Mouse (Mus musculus): ENCODE measurements around the gene Gng2.
"Not testable (repeated sequence)": the region's sequence is repeated elsewhere in the genome, so short reads cannot be mapped to it uniquely, and the experiment has no call there.

The Gng2 gene

GRCm38 (mm10) chr14:19942329-19942728 is 35.1 kb downstream of the Gng2 start:
- in situ Hi-C loops (cut with MseI, MboI) = no loop called here

DNA sequence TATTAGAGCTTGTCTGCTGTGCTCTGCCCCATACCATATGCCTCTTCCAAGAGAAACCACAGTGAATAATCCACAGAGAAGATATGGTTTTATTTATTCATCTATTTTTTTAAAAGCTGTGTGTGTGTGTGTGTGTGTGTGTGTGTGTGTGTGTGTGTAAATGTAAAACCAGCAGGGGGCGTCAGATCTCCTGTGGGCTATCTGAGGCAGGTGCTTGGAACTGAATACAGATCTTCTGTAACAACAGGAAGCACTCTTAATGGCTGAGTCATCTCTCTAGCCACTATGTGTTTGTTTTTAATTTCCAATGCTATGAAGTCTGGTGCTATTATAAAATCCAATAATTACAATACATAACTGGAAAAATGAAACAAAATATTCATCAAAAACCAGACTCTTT is 37.4 kb downstream of the Gng2 start:
- in situ Hi-C loops (cut with MseI, MboI) = no loop called here

DNA sequence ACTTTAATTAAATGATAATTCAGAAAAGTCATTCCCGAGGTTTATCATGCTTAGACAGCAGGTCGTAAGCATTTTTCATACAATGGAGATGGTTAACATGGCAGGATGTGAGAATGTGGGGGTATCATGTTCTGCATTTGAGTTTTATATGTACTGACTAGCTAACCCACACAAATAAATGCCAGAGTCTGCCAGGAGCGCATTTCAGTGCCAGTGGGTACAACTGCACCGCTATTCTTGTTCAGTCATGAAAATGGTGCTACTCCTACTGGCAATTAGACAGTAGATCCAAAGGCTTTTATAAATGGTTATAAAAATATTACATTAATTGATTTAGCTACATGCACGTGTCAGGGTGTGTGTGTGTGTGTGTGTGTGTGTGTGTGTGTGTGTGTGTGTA is 38.9 kb downstream of the Gng2 start:
- in situ Hi-C loops (cut with MseI, MboI) = no loop called here

- in situ Hi-C loops (cut with MseI, MboI) = no loop called here
Observed at GRCm38 (mm10) chr14:19935084-19935483, 42.3 kb downstream of the Gng2 start.

DNA sequence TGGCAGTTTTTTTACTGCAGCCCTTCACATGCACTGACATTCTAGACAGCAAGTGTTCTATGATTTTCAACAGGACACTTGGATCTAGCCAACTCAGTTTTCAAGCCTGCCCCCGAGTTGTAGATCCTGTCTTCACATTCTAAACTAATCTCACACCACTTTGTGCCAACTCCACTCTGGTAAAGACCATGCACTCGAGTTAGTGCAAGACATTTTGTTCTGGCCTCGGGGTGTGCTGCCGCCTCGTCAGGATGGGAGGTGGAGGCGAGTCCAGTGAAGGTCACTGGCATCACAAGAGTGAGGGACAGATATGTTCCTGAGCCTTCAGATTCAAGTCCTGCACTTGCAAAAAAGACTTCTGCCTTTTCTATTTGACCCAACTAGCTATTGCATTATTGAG is 44.1 kb downstream of the Gng2 start:
- in situ Hi-C loops (cut with MseI, MboI) = no loop called here

- in situ Hi-C loops (cut with MseI, MboI) = no loop called here
Observed at GRCm38 (mm10) chr14:19927879-19928278, 49.5 kb downstream of the Gng2 start.

DNA sequence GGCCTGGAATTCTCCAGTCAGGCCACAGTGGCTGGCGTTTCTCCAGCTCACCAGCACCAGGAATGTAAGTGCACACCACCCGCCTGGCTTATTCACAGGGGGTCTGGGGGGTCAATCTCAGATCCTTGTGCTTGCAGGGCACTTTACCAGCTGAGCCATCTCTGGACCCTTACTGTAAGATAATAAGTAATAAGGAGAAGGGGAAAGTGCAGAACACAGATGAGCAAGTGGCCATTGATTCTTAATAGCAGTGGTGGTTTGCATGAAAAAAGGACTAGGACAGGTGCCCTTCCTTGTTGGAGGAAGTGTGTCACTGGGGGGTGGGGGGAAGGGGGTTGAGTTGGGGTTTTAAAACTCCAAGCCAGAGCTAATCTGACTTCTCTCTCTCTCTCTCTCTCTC is 50.3 kb downstream of the Gng2 start:
- in situ Hi-C loops (cut with MseI, MboI) = no loop called here

- in situ Hi-C loops (cut with MseI, MboI) = no loop called here
Observed at GRCm38 (mm10) chr14:19926312-19926711, 51.1 kb downstream of the Gng2 start.

GRCm38 (mm10) chr14:19925157-19925556 is 52.3 kb downstream of the Gng2 start:
- in situ Hi-C loops (cut with MseI, MboI) = no loop called here

GRCm38 (mm10) chr14:19924086-19924485 is 53.3 kb downstream of the Gng2 start:
- in situ Hi-C loops (cut with MseI, MboI) = no loop called here

- in situ Hi-C loops (cut with MseI, MboI) = no loop called here
Observed at GRCm38 (mm10) chr14:19920254-19920691, 57.2 kb downstream of the Gng2 start.

DNA sequence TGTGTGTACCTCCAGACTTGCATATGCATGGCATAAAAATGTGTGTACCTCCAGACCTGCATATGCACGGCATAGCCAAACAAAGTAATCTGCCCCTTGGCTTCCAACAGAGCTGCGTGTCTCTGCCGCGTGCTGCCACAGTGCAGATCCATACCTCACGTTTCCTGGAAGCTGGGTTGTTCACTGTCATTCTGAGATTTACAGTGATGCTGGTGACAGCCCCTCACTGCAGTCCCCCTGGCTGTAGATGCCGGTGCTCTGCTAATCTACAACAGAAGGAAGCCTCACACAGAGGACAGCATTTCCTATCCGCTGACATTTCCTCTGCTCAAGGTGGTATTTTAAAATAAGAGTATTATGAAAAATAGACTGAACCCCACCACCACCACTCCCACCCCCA is 57.6 kb downstream of the Gng2 start:
- in situ Hi-C loops (cut with MseI, MboI) = no loop called here

DNA sequence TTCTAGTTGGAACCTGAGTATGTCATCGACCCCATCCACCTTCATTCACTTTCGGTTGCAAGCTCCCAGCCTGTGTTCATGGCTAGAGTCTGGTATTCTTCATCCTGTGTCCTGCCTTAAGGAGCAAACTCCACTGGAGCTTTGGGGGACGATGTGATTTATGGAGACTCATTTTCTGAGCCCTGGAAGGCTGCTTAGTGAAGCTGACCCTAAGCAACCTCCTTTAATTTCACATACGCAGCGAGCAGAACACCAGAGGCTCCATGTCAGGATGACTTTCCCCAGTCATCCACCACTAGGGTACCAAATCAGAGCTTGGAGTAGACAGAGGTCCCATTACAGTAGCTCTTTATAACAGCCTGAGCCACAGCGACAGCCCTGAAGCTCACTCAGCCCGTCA is 59.9 kb downstream of the Gng2 start:
- in situ Hi-C loops (cut with MseI, MboI) = no loop called here

GRCm38 (mm10) chr14:19916315-19916714 is 61.1 kb downstream of the Gng2 start:
- in situ Hi-C loops (cut with MseI, MboI) = no loop called here

DNA sequence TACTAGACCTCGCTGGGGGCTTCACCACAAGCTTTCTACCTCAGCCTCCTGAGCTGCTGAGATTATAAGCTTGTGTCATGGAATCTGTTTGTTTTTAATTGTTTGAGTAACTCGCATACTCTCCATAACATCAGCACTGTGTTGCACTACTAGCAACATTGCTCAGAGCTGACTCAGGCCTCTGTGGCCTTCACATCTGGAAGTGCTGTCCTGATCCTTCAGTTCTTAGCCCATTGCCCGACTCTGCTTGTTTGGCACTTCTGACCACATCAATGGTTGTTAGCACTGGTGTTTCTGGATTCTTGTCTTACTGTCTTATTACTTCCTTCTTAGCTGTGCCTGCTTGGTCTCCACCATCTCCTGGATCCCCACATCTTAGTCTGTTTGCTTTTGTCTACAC is 64.5 kb downstream of the Gng2 start:
- in situ Hi-C loops (cut with MseI, MboI) = no loop called here

DNA sequence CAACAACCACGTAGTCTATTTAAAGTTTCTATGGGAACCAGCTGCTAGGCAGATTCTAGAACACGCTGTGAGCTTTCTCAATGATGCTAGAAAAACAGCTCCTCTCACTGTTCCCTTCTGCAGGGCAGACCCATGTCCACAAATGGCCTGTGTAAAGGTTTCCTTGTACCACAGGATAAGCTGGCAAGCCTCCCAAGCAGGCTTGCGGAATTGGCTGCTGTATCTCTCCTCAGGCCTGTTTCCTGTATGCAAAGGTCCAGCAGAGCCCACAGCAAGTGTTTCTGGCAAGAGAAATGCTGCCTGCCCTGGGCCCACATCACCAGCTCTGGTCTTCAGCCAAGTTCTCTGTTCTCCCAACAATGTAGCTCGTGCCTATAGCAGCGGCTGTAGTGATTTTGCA is 71.8 kb downstream of the Gng2 start:
- in situ Hi-C loops (cut with MseI, MboI) = no loop called here

- in situ Hi-C loops (cut with MseI, MboI) = no loop called here
Observed at GRCm38 (mm10) chr14:19904821-19905220, 72.6 kb downstream of the Gng2 start.

- in situ Hi-C loops (cut with MseI, MboI) = no loop called here
Observed at GRCm38 (mm10) chr14:19904031-19904430, 73.4 kb downstream of the Gng2 start.

DNA sequence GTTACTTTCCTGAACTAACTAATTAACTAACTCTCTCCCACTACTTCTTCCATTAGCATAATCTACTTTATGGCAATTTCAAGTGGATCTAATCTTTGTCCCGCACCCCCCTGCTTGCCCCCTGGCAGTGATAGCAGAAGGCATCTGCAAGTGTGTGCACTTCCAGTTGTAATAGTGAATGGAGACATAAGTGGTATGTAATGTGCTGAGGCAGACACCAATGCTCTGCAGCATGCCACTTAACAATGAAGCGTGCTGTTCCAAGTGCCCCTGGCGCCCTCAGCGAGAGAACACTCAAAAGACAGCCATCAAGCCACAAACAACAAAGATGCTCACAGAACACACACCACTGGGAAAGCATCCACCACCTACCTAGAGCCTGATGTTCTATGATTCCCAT is 76.9 kb downstream of the Gng2 start:
- in situ Hi-C loops (cut with MseI, MboI) = no loop called here

DNA sequence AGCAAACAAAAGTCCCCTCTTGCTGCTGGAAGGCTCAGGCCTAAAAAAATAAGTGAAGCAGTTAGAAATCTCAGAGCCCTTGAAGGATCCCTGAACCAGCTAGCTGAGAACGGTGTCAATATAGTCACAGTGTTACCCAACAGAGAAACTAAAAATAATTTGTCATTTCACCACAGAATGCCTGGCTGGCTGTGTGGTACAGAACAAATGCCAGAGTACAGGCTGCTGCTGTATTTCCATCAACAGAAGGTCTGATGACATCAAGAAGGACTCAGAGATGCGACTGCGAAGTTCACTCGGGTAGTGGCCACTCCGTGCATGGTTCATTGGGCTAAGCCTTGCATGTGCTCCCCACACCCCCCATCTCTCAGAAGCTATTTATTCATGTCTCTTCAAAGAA is 89.9 kb downstream of the Gng2 start:
- in situ Hi-C loops (cut with MseI, MboI) = no loop called here

DNA sequence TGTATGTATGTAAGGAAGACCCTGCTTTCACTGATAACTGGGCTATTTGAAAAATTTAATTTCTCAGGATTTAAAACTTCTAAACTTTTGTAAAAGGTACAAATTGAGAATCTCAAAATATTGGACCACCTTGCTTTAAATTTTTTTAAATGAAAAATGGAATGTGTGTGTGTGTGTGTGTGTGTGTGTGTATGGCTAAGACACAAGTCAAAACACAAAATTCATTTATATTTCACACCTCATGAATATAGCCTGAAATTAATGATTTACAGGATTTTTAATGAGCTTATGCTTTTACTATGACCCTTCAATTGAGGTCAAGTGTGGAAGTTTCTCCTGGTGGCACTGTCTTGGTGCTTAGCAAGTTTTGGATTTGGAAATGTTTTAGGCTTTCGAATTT is 93.0 kb downstream of the Gng2 start:
- in situ Hi-C loops (cut with MseI, MboI) = not testable (repeated sequence)

DNA sequence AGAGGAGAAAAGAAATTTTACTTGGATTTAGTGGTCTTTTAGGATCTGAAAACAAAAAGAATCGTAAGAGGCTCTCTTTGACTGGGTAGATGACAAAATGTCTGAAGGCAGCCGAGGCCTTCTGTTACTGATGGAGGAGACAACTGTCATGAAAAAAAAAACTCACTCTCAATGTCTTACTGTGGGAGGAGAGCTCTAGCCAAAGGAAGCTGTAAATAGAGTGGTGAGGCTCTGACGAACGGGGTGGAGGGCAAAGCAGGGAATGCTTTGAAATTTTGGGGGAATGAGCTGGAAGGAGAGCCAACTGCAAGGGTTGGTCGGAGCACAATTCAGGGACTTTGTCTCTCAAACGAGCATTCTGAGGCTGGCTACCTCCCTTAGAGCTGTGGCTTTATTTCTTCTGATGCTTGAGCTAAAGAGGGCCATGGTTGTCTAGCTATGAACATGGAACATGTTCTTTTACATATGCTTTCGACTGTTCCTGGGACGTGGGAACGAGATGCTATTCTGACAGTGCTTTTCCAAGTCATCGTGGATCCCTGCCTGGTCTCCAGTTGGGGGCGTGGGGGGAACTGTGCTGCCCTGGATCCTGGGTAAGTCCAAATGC is 103.1 kb downstream of the Gng2 start:
- in situ Hi-C loops (cut with MseI, MboI) = loop anchor here in 1 of 2 experiments (25.0 kb wide), 1 partner anchor 388 kb away; the partner anchor contains the start of gene Kcnk16

GRCm38 (mm10) chr14:19867286-19867935 is 110.0 kb downstream of the Gng2 start:
- in situ Hi-C loops (cut with MseI, MboI) = loop anchor here in 1 of 2 experiments (25.0 kb wide), 1 partner anchor 395 kb away; the partner anchor contains the start of gene Kcnk16

All from mouse trophoblast stem cell (cell line).